Mouse (Mus musculus) MEL (cell line): ENCODE results near the gene Ctnnb1. TPM values are rescaled to one million over a fixed set of nuclear protein-coding genes. Genes with fewer than 3 reads are reported as not detected.

Experiments
- DNase-seq: peaks from one replicate; pipeline ENCODE4 v3.0.0; 2011; ENCODE audit warnings: low read depth, low spot score
- H3K27ac ChIP-seq: 2 replicates; pipeline ENCODE4 v1.5.1; 2012; ENCODE audit warnings: low read depth, mild to moderate bottlenecking, control low read depth, low read length, moderate library complexity; ENCODE audit not compliant: control insufficient read depth
- H3K27me3 ChIP-seq, 2 experiments: fragments of 150-350 bp in 1 of 2; sonication (generic) in 1 of 2; 2 replicates each; pipeline ENCODE4 v1.6.1; 2012; ENCODE audit warnings: low read length in 2 of 2, mild to moderate bottlenecking in 2 of 2, improper control_type of control experiment in 1 of 2, moderate library complexity in 1 of 2; ENCODE audit not compliant: insufficient read depth in 2 of 2, control insufficient read depth in 1 of 2
- H3K36me3 ChIP-seq, 2 experiments: 2 replicates each; pipeline ENCODE4 v1.6.1; 2012 to 2014; ENCODE audit warnings: low read length in 2 of 2, improper control_type of control experiment in 1 of 2, inconsistent platforms in 1 of 2, mild to moderate bottlenecking in 1 of 2; ENCODE audit not compliant: insufficient read depth in 2 of 2, control insufficient read depth in 1 of 2
- H3K4me1 ChIP-seq, 2 experiments: fragments of 150-350 bp in 1 of 2; sonication (generic) in 1 of 2; 2 replicates each; pipeline ENCODE4 v1.6.1; 2012; ENCODE audit warnings: low read length in 2 of 2, improper control_type of control experiment in 1 of 2, mild to moderate bottlenecking in 1 of 2; ENCODE audit not compliant: insufficient read depth in 2 of 2, control insufficient read depth in 1 of 2
- H3K4me3 ChIP-seq, 2 experiments: fragments of 150-350 bp in 1 of 2; sonication (generic) in 1 of 2; 2 replicates each; pipeline ENCODE4 v1.5.1; 2012; ENCODE audit warnings: low read depth in 2 of 2, low read length in 2 of 2, mild to moderate bottlenecking in 2 of 2, moderate library complexity in 2 of 2, control low read depth in 1 of 2, improper control_type of control experiment in 1 of 2; ENCODE audit not compliant: control insufficient read depth in 1 of 2, insufficient read depth in 1 of 2
- H3K79me2 ChIP-seq: 2 replicates; pipeline ENCODE4 v1.6.1; 2012; ENCODE audit warnings: mild to moderate bottlenecking, low read length, moderate library complexity; ENCODE audit not compliant: control insufficient read depth, poor library complexity, insufficient read depth
- H3K9ac ChIP-seq: 2 replicates; pipeline ENCODE4 v1.6.1; 2012; ENCODE audit warnings: low read depth, mild to moderate bottlenecking, control low read depth, low read length, moderate library complexity; ENCODE audit not compliant: control insufficient read depth, poor library complexity, severe bottlenecking
- H3K9me3 ChIP-seq: fragments of 150-350 bp; sonication (generic); replicated peaks from 2 replicates; pipeline ENCODE4 v1.6.1; 2012; ENCODE audit warnings: mild to moderate bottlenecking, low read length, improper control_type of control experiment, moderate library complexity; ENCODE audit not compliant: insufficient read depth
- BHLHE40 ChIP-seq: IDR thresholded peaks from 2 replicates; pipeline ENCODE4 v1.6.1; 2012; ENCODE audit warnings: low read depth, mild to moderate bottlenecking, inconsistent platforms, low read length, improper control_type of control experiment, borderline replicate concordance
- CHD1 ChIP-seq: IDR thresholded peaks from 2 replicates; pipeline ENCODE4 v1.6.1; 2012; ENCODE audit warnings: low read depth, mild to moderate bottlenecking, inconsistent platforms, low read length, improper control_type of control experiment
- CHD2 ChIP-seq: IDR thresholded peaks from 2 replicates; pipeline ENCODE4 v1.6.1; 2011; ENCODE audit warnings: low read length, improper control_type of control experiment
- ELF1 ChIP-seq: IDR thresholded peaks from 2 replicates; pipeline ENCODE4 v1.6.1; 2014; ENCODE audit warnings: low read depth, mild to moderate bottlenecking, inconsistent platforms, low read length, improper control_type of control experiment, moderate library complexity
- EP300 ChIP-seq, 2 experiments: IDR thresholded peaks; 2 replicates each; pipeline ENCODE4 v1.6.1; 2011; ENCODE audit warnings: improper control_type of control experiment in 2 of 2, low read length in 2 of 2, low read depth in 1 of 2, mild to moderate bottlenecking in 1 of 2
- ETS1 ChIP-seq: IDR thresholded peaks from 2 replicates; pipeline ENCODE4 v1.6.1; 2012; ENCODE audit warnings: low read depth, mild to moderate bottlenecking, inconsistent platforms, low read length, improper control_type of control experiment, moderate library complexity
- HCFC1 ChIP-seq: IDR thresholded peaks from 2 replicates; pipeline ENCODE4 v1.6.1; 2012; ENCODE audit warnings: low read depth, mild to moderate bottlenecking, inconsistent platforms, low read length, improper control_type of control experiment, moderate library complexity
- KAT2A ChIP-seq: conservative IDR thresholded peaks from 2 replicates; pipeline ENCODE4 v1.6.1; 2012; ENCODE audit warnings: low read depth, low read length, improper control_type of control experiment, inconsistent platforms
- MAFK ChIP-seq: IDR thresholded peaks from 2 replicates; pipeline ENCODE4 v1.6.1; 2011; ENCODE audit warnings: low read depth, mild to moderate bottlenecking, low read length, improper control_type of control experiment, borderline replicate concordance
- MAX ChIP-seq: IDR thresholded peaks from 2 replicates; pipeline ENCODE4 v1.6.1; 2011; ENCODE audit warnings: low read length, improper control_type of control experiment
- MAZ ChIP-seq: IDR thresholded peaks from 2 replicates; pipeline ENCODE4 v1.6.1; 2012; ENCODE audit warnings: low read depth, mild to moderate bottlenecking, inconsistent platforms, low read length, improper control_type of control experiment
- MEF2A ChIP-seq: IDR thresholded peaks from 2 replicates; pipeline ENCODE4 v1.6.1; 2014; ENCODE audit warnings: low read depth, mild to moderate bottlenecking, inconsistent platforms, low read length, improper control_type of control experiment; ENCODE audit not compliant: poor library complexity, insufficient replicate concordance, severe bottlenecking; ENCODE audit errors: extremely low read depth
- MXI1 ChIP-seq: IDR thresholded peaks from 2 replicates; pipeline ENCODE4 v1.6.1; 2011; ENCODE audit warnings: mild to moderate bottlenecking, low read depth, low read length, improper control_type of control experiment
- MYB ChIP-seq: IDR thresholded peaks from 2 replicates; pipeline ENCODE4 v1.6.1; 2011; ENCODE audit warnings: mild to moderate bottlenecking, low read depth, low read length, improper control_type of control experiment
- MYC ChIP-seq: IDR thresholded peaks from 2 replicates; pipeline ENCODE4 v1.6.1; 2011; ENCODE audit warnings: low read depth, mild to moderate bottlenecking, low read length, improper control_type of control experiment, moderate library complexity
- POLR2A ChIP-seq, 2 experiments: IDR thresholded peaks; 2 replicates each; pipeline ENCODE4 v1.6.1; 2011 to 2012; ENCODE audit warnings: low read length in 2 of 2, mild to moderate bottlenecking in 2 of 2, control low read depth in 1 of 2, improper control_type of control experiment in 1 of 2, low read depth in 1 of 2, moderate library complexity in 1 of 2; ENCODE audit not compliant: control insufficient read depth in 1 of 2, insufficient read depth in 1 of 2, poor library complexity in 1 of 2
- POLR2AphosphoS5 ChIP-seq: IDR thresholded peaks from 2 replicates; pipeline ENCODE4 v1.6.1; 2012; ENCODE audit warnings: low read depth, borderline replicate concordance, mild to moderate bottlenecking, inconsistent platforms, low read length, moderate library complexity, mixed read lengths
- RAD21 ChIP-seq: IDR thresholded peaks from 2 replicates; pipeline ENCODE4 v1.6.1; 2011; ENCODE audit warnings: mild to moderate bottlenecking, low read depth, low read length, improper control_type of control experiment
- RCOR1 ChIP-seq: IDR thresholded peaks from 2 replicates; pipeline ENCODE4 v1.6.1; 2012; ENCODE audit warnings: low read depth, mild to moderate bottlenecking, inconsistent platforms, low read length, improper control_type of control experiment
- SIN3A ChIP-seq: IDR thresholded peaks from 2 replicates; pipeline ENCODE4 v1.6.1; 2012; ENCODE audit warnings: low read length, improper control_type of control experiment, inconsistent platforms
- SMC3 ChIP-seq: IDR thresholded peaks from 2 replicates; pipeline ENCODE4 v1.6.1; 2011; ENCODE audit warnings: low read depth, low read length, improper control_type of control experiment
- TAL1 ChIP-seq: IDR thresholded peaks from 2 replicates; pipeline ENCODE4 v1.6.1; 2012; ENCODE audit warnings: mild to moderate bottlenecking, inconsistent platforms, low read length, moderate library complexity, mixed read lengths
- UBTF ChIP-seq: IDR thresholded peaks from 2 replicates; pipeline ENCODE4 v1.6.1; 2012; ENCODE audit warnings: low read depth, mild to moderate bottlenecking, inconsistent platforms, low read length, improper control_type of control experiment, moderate library complexity, borderline replicate concordance; ENCODE audit not compliant: insufficient read depth
- USF2 ChIP-seq, 2 experiments: IDR thresholded peaks; 2 replicates each; pipeline ENCODE4 v1.6.1; 2011 to 2012; ENCODE audit warnings: improper control_type of control experiment in 2 of 2, low read length in 2 of 2, borderline replicate concordance in 1 of 2, inconsistent platforms in 1 of 2, low read depth in 1 of 2, mild to moderate bottlenecking in 1 of 2; ENCODE audit not compliant: insufficient read depth in 1 of 2
- ZKSCAN1 ChIP-seq: IDR thresholded peaks from 2 replicates; pipeline ENCODE4 v1.6.1; 2012; ENCODE audit warnings: low read depth, mild to moderate bottlenecking, inconsistent platforms, low read length, improper control_type of control experiment, moderate library complexity
- ZNF384 ChIP-seq: IDR thresholded peaks from 2 replicates; pipeline ENCODE4 v1.6.1; 2012; ENCODE audit warnings: low read depth, mild to moderate bottlenecking, inconsistent platforms, low read length, improper control_type of control experiment
- polyA plus RNA-seq, 2 experiments: library from polyadenylated mRNA; stranded (reverse) in 1 of 2; unstranded in 1 of 2; fragments of >175 nt in 1 of 2; fragments of >200 nt in 1 of 2; gene quantifications; 2 replicates each; pipeline versions ENCODE4 v1.2.1 to v1.2.4; 2012; ENCODE audit warnings: low replicate concordance in 2 of 2, low read depth in 1 of 2; ENCODE audit not compliant: insufficient read length in 2 of 2, insufficient read depth in 1 of 2, missing spikeins in 1 of 2
- total RNA-seq: library from RNA; depleted of rRNA; stranded (reverse); fragments of 300-350 nt; gene quantifications from 2 replicates; pipeline ENCODE4 v1.2.3, GENCODE M21; 2012

Ctnnb1 gene
- total and polyA plus RNA-seq, 3 experiments, result 302 to 701 (median 377) TPM

DNA sequence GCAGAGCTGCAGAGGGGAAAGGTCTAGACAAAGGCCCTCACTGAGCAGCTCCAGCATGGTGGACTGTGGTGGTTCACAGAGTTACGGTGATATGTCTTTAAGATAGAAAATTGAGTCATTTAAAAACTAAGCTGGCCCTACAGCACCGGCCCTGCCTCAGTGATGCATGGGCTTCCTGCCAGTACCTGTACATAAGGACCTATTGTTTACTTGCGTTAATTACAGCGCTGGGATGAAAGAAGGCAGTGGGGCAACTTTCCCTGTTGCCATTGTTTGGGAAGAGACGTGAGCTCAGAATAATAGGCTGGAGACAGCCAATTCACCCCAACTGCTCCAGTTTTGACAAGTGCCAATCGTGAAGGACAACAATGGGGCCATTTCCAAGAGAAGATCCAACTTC lies 3.4 kb downstream of the Ctnnb1 start:
- Histone ChIP-seq H3K79me2 (peaks cover 38% of the 10 kb centered on the region), H3K36me3 (peaks cover 2 to 20% of the 10 kb centered on the region in 2 experiments; a peak in 3 of 4 replicates), H3K27me3 (peaks cover 0 to 2% of the 10 kb centered on the region in 2 experiments; a peak in 3 of 4 replicates), H3K4me1 (peaks cover 3 to 15% of the 10 kb centered on the region in 2 experiments), H3K9ac (no peak overlapping the region), H3K4me3 (no peak overlapping the region), H3K27ac (no peak overlapping the region), H3K9me3 (no peaks in the 10 kb centered on the region)
- no peak for TF ChIP-seq CHD1
- TF ChIP-seq UBTF, result no peak
- TF ChIP-seq MAFK, result no peak
- no peak for TF ChIP-seq MYB
- TF ChIP-seq RCOR1, result no peak
- no peak for TF ChIP-seq CHD2
- TF ChIP-seq BHLHE40, result no peak
- no peak for TF ChIP-seq ZKSCAN1
- TF ChIP-seq HCFC1, result no peak
- TF ChIP-seq ELF1, result no peak
- no peak for TF ChIP-seq MYC
- no peak for TF ChIP-seq MEF2A
- DNase-seq, result no peak

DNA sequence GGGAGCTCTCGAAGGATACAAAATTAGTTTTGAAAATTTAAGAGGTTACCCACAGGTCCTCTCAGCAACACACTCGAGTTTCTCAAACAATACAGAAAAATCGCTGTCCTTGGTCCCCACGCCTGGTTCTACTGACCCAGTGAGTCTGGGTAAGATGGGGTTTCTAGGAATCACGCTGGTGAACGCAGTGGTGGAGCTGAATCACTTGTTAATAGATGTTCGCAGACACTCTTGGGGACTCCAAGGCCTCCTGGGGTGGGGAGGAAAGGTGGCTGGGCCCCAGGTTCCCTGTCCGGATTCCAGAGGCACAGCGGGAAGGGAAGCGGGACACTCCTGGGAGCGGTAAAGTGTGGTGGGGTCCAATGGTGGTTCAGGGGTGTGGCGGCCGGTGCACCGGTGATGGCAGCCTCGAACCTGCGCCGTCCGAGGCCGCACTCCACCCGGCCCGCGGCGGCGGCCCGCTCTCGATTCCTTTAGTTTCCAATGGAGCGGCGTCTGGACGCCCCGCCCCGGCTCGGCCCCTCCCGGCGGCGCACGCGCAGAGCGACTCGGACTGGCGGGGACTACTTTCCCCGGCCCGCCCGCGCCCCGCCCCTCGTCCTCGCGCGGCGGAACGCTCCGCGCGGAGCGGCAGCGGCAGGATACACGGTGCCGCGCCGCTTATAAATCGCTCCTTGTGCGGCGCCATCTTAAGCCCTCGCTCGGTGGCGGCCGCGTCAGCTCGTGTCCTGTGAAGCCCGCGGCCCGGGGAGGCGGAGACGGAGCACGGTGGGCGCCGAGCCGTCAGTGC lies 4.0 kb downstream of the Ctnnb1 start:
- H3K9ac ChIP-seq, result peak overlapping the region; percentile 92
- peaks cover 7 to 22% of the 10 kb centered on the region in 2 experiments for H3K36me3 ChIP-seq
- peak overlapping the region; percentile 47 to 72 for H3K4me3 ChIP-seq
- peak; percentile 95 for DNase-seq
- H3K27me3 ChIP-seq, result peaks cover 0 to 2% of the 10 kb centered on the region in 2 experiments; a peak in 3 of 4 replicates
- H3K79me2 ChIP-seq, result peaks cover 44% of the 10 kb centered on the region
- H3K27ac ChIP-seq, result peak overlapping the region; percentile 57; the same call in 1 of the 2 replicates
- H3K9me3 ChIP-seq, result no peaks in the 10 kb centered on the region
- peaks cover 3 to 15% of the 10 kb centered on the region in 2 experiments for H3K4me1 ChIP-seq
- TF ChIP-seq MXI1 (no peak; the same call in 1 of the 2 replicates), RCOR1 (no peak; the same call in 1 of the 2 replicates), SIN3A (peak; percentile 60), ZNF384 (no peak), ELF1 (0 out of 2 replicates have a peak, but pooled peaks have one; percentile 41), HCFC1 (peak; percentile 82), MYC (no peak), USF2 (IDR thresholded peaks at IDR 0.05; ENCODE audit: borderline replicate concordance in 1 of 2, insufficient read depth in 1 of 2, low read depth in 1 of 2, low read length in 2 of 2) (no peak), POLR2AphosphoS5 (peak; percentile 85; the same call in 1 of the 2 replicates), SMC3 (no peak; the same call in 1 of the 2 replicates), CHD1 (0 out of 2 replicates have a peak, but pooled peaks have one; percentile 10), MAFK (no peak), MAX (no peak; the same call in 1 of the 2 replicates), POLR2A (IDR thresholded peaks at IDR 0.05; ENCODE audit: control insufficient read depth in 1 of 2, insufficient read depth in 1 of 2, low read depth in 1 of 2, low read length in 2 of 2, poor library complexity in 1 of 2) (peak; percentile 95 to 99), KAT2A (peak; percentile 89), EP300 (IDR thresholded peaks at IDR 0.05; ENCODE audit: low read depth in 1 of 2, low read length in 2 of 2) (0 out of 4 replicates have a peak, but pooled peaks of 1 of the 2 experiments have one; percentile 34), RAD21 (no peak), MAZ (peak; percentile 86; the same call in 1 of the 2 replicates), CHD2 (no peak), ETS1 (peak; percentile 34; the same call in 1 of the 2 replicates), MEF2A (peak; percentile 44; the same call in 1 of the 2 replicates), TAL1 (no peak)
